Mouse (Mus musculus): ENCODE results near the gene Aicda. TPM values are rescaled to one million over a fixed set of nuclear protein-coding genes. Genes with fewer than 3 reads are reported as not detected.

Gene Aicda
- polyA plus RNA-seq, 1 experiment from 2014 or later: 0.12 TPM

GRCm38 (mm10) chr6:122543574-122543973, 10.0 kb upstream of the Aicda start:
- no peaks in the 10 kb centered on the region for H3K9me3 ChIP-seq (ENCODE audit: control insufficient read depth, low read length)
- no peaks in the 10 kb centered on the region for H3K27me3 ChIP-seq (replicated peaks; ENCODE audit: control insufficient read depth, insufficient read depth, low read length)
- no peaks in the 10 kb centered on the region for H3K4me1 ChIP-seq (replicated peaks; ENCODE audit: control insufficient read depth, insufficient read depth, low read length)
- no peak overlapping the region for H3K27ac ChIP-seq (ENCODE audit: low read depth)
- no peaks in the 10 kb centered on the region for H3K36me3 ChIP-seq (ENCODE audit: control insufficient read depth, insufficient read depth, low read length)
- 84% methylated on average over 5 of the region's 5 CpGs for WGBS
- no peak overlapping the region for H3K4me3 ChIP-seq (ENCODE audit: low read depth, low read length)
- no peak for ATAC-seq (replicated peaks; ENCODE audit: low FRiP score, low TSS enrichment, low read depth)
- H3K9ac ChIP-seq (ENCODE audit: low read length): no peak overlapping the region
- no peak for DNase-seq (ENCODE audit: low spot score)
- no peak overlapping the region for H3K4me2 ChIP-seq (ENCODE audit: low read length)

- DNase-seq (ENCODE audit: low spot score) (no peak), ATAC-seq (replicated peaks; ENCODE audit: low FRiP score, low TSS enrichment, low read depth) (0 out of 2 replicates have a peak, but pooled peaks have one; percentile 23)
- Histone ChIP-seq H3K27me3 (replicated peaks; ENCODE audit: control insufficient read depth, insufficient read depth, low read length) (no peaks in the 10 kb centered on the region), H3K27ac (ENCODE audit: low read depth) (no peak overlapping the region), H3K4me3 (ENCODE audit: low read depth, low read length) (no peak overlapping the region), H3K9me3 (ENCODE audit: control insufficient read depth, low read length) (no peaks in the 10 kb centered on the region), H3K4me1 (replicated peaks; ENCODE audit: control insufficient read depth, insufficient read depth, low read length) (no peaks in the 10 kb centered on the region), H3K4me2 (ENCODE audit: low read length) (no peak overlapping the region), H3K9ac (ENCODE audit: low read length) (no peak overlapping the region), H3K36me3 (ENCODE audit: control insufficient read depth, insufficient read depth, low read length) (no peaks in the 10 kb centered on the region)
- whole genome bisulfite sequencing: 91% methylated on average over 1 of the region's 1 CpGs
Measured at GRCm38 (mm10) chr6:122544672-122545071, 8.9 kb upstream of the Aicda start.

- Histone ChIP-seq H3K27me3 (replicated peaks; ENCODE audit: control insufficient read depth, insufficient read depth, low read length) (no peaks in the 10 kb centered on the region), H3K36me3 (ENCODE audit: control insufficient read depth, insufficient read depth, low read length) (no peaks in the 10 kb centered on the region), H3K4me3 (ENCODE audit: low read depth, low read length) (no peak overlapping the region), H3K4me2 (ENCODE audit: low read length) (no peak overlapping the region), H3K27ac (ENCODE audit: low read depth) (no peak overlapping the region), H3K9me3 (ENCODE audit: control insufficient read depth, low read length) (no peaks in the 10 kb centered on the region), H3K4me1 (replicated peaks; ENCODE audit: control insufficient read depth, insufficient read depth, low read length) (no peaks in the 10 kb centered on the region), H3K9ac (ENCODE audit: low read length) (no peak overlapping the region)
- ATAC-seq (replicated peaks; ENCODE audit: low FRiP score, low TSS enrichment, low read depth): no peak
- WGBS: 69% methylated on average over 9 of the region's 9 CpGs
- no peak for DNase-seq (ENCODE audit: low spot score)
Measured at GRCm38 (mm10) chr6:122545289-122545882, 8.2 kb upstream of the Aicda start.

- no peak for ATAC-seq (replicated peaks; ENCODE audit: low FRiP score, low TSS enrichment, low read depth)
- no peak for DNase-seq (ENCODE audit: low spot score)
- 82% methylated on average over 10 of the region's 10 CpGs for WGBS
- Histone ChIP-seq H3K27ac (ENCODE audit: low read depth) (no peak overlapping the region), H3K4me3 (ENCODE audit: low read depth, low read length) (no peak overlapping the region), H3K4me2 (ENCODE audit: low read length) (no peak overlapping the region), H3K9ac (ENCODE audit: low read length) (no peak overlapping the region), H3K9me3 (ENCODE audit: control insufficient read depth, low read length) (no peaks in the 10 kb centered on the region), H3K27me3 (replicated peaks; ENCODE audit: control insufficient read depth, insufficient read depth, low read length) (no peaks in the 10 kb centered on the region), H3K4me1 (replicated peaks; ENCODE audit: control insufficient read depth, insufficient read depth, low read length) (no peaks in the 10 kb centered on the region), H3K36me3 (ENCODE audit: control insufficient read depth, insufficient read depth, low read length) (no peaks in the 10 kb centered on the region)
Measured at GRCm38 (mm10) chr6:122545948-122546347, 7.7 kb upstream of the Aicda start.

GRCm38 (mm10) chr6:122554102-122554501, 501 bp downstream of the Aicda start:
- ATAC-seq (replicated peaks; ENCODE audit: low FRiP score, low TSS enrichment, low read depth) (no peak), DNase-seq (ENCODE audit: low spot score) (no peak)
- Histone ChIP-seq H3K4me2 (ENCODE audit: low read length) (no peak overlapping the region), H3K9me3 (ENCODE audit: control insufficient read depth, low read length) (no peaks in the 10 kb centered on the region), H3K36me3 (ENCODE audit: control insufficient read depth, insufficient read depth, low read length) (no peaks in the 10 kb centered on the region), H3K4me1 (replicated peaks; ENCODE audit: control insufficient read depth, insufficient read depth, low read length) (no peaks in the 10 kb centered on the region), H3K9ac (ENCODE audit: low read length) (no peak overlapping the region), H3K27ac (ENCODE audit: low read depth) (no peak overlapping the region), H3K4me3 (ENCODE audit: low read depth, low read length) (no peak overlapping the region), H3K27me3 (replicated peaks; ENCODE audit: control insufficient read depth, insufficient read depth, low read length) (peaks cover 4% of the 10 kb centered on the region; the same call in 1 of the 2 replicates)
- 55% methylated on average over 6 of the region's 6 CpGs for WGBS

- no peak overlapping the region for H3K4me2 ChIP-seq (ENCODE audit: low read length)
- H3K27me3 ChIP-seq (replicated peaks; ENCODE audit: control insufficient read depth, insufficient read depth, low read length): peaks cover 4% of the 10 kb centered on the region; the same call in 1 of the 2 replicates
- no peaks in the 10 kb centered on the region for H3K36me3 ChIP-seq (ENCODE audit: control insufficient read depth, insufficient read depth, low read length)
- no peak for DNase-seq (ENCODE audit: low spot score)
- no peaks in the 10 kb centered on the region for H3K9me3 ChIP-seq (ENCODE audit: control insufficient read depth, low read length)
- 36% methylated on average over 7 of the region's 7 CpGs for WGBS
- H3K4me3 ChIP-seq (ENCODE audit: low read depth, low read length): no peak overlapping the region
- no peaks in the 10 kb centered on the region for H3K4me1 ChIP-seq (replicated peaks; ENCODE audit: control insufficient read depth, insufficient read depth, low read length)
- H3K27ac ChIP-seq (ENCODE audit: low read depth): no peak overlapping the region
- H3K9ac ChIP-seq (ENCODE audit: low read length): no peak overlapping the region
- ATAC-seq (replicated peaks; ENCODE audit: low FRiP score, low TSS enrichment, low read depth): no peak
Measured at GRCm38 (mm10) chr6:122555266-122555665, 1.7 kb downstream of the Aicda start.

- H3K9me3 ChIP-seq (ENCODE audit: control insufficient read depth, low read length): no peaks in the 10 kb centered on the region
- no peak overlapping the region for H3K27ac ChIP-seq (ENCODE audit: low read depth)
- H3K9ac ChIP-seq (ENCODE audit: low read length): no peak overlapping the region
- no peaks in the 10 kb centered on the region for H3K4me1 ChIP-seq (replicated peaks; ENCODE audit: control insufficient read depth, insufficient read depth, low read length)
- 0 out of 2 replicates have a peak overlapping the region, but pooled peaks have one; percentile 9 for H3K4me2 ChIP-seq (ENCODE audit: low read length)
- no peaks in the 10 kb centered on the region for H3K36me3 ChIP-seq (ENCODE audit: control insufficient read depth, insufficient read depth, low read length)
- ATAC-seq (replicated peaks; ENCODE audit: low FRiP score, low TSS enrichment, low read depth) (no peak), DNase-seq (ENCODE audit: low spot score) (peak; percentile 79)
- no peak overlapping the region for H3K4me3 ChIP-seq (ENCODE audit: low read depth, low read length)
- 23% methylated on average over 15 of the region's 15 CpGs for WGBS
- peaks cover 4% of the 10 kb centered on the region; the same call in 1 of the 2 replicates for H3K27me3 ChIP-seq (replicated peaks; ENCODE audit: control insufficient read depth, insufficient read depth, low read length)
Measured at GRCm38 (mm10) chr6:122556959-122557561, 3.5 kb downstream of the Aicda start.

GRCm38 (mm10) chr6:122560427-122560826, 6.8 kb downstream of the Aicda start:
- peaks cover 10% of the 10 kb centered on the region; the same call in 1 of the 2 replicates for H3K27me3 ChIP-seq (replicated peaks; ENCODE audit: control insufficient read depth, insufficient read depth, low read length)
- H3K4me3 ChIP-seq (ENCODE audit: low read depth, low read length): no peak overlapping the region
- 0 out of 2 replicates have a peak, but pooled peaks have one; percentile 41 for ATAC-seq (replicated peaks; ENCODE audit: low FRiP score, low TSS enrichment, low read depth)
- H3K4me2 ChIP-seq (ENCODE audit: low read length): peak overlapping the region; percentile 37
- 10% methylated on average over 17 of the region's 17 CpGs for WGBS
- H3K9me3 ChIP-seq (ENCODE audit: control insufficient read depth, low read length): no peaks in the 10 kb centered on the region
- no peak overlapping the region for H3K27ac ChIP-seq (ENCODE audit: low read depth)
- H3K36me3 ChIP-seq (ENCODE audit: control insufficient read depth, insufficient read depth, low read length): no peaks in the 10 kb centered on the region
- H3K4me1 ChIP-seq (replicated peaks; ENCODE audit: control insufficient read depth, insufficient read depth, low read length): no peaks in the 10 kb centered on the region
- no peak overlapping the region for H3K9ac ChIP-seq (ENCODE audit: low read length)
- DNase-seq (ENCODE audit: low spot score): peak; percentile 87

GRCm38 (mm10) chr6:122561005-122561404, 7.4 kb downstream of the Aicda start:
- Histone ChIP-seq H3K9me3 (ENCODE audit: control insufficient read depth, low read length) (no peaks in the 10 kb centered on the region), H3K27ac (ENCODE audit: low read depth) (no peak overlapping the region), H3K4me1 (replicated peaks; ENCODE audit: control insufficient read depth, insufficient read depth, low read length) (no peaks in the 10 kb centered on the region), H3K4me3 (ENCODE audit: low read depth, low read length) (no peak overlapping the region), H3K36me3 (ENCODE audit: control insufficient read depth, insufficient read depth, low read length) (no peaks in the 10 kb centered on the region), H3K27me3 (replicated peaks; ENCODE audit: control insufficient read depth, insufficient read depth, low read length) (peaks cover 7% of the 10 kb centered on the region; the same call in 1 of the 2 replicates), H3K4me2 (ENCODE audit: low read length) (no peak overlapping the region), H3K9ac (ENCODE audit: low read length) (no peak overlapping the region)
- DNase-seq (ENCODE audit: low spot score) (no peak), ATAC-seq (replicated peaks; ENCODE audit: low FRiP score, low TSS enrichment, low read depth) (peak; percentile 48; the same call in 1 of the 2 replicates)
- WGBS: 81% methylated on average over 20 of the region's 20 CpGs

Measured in intestine, embryonic 14.5 days (tissue).